Mouse (Mus musculus): ENCODE data around the gene Taar4. TPM values are rescaled to one million over a fixed set of nuclear protein-coding genes. Genes with fewer than 3 reads are reported as not detected.

Taar4 gene
- polyA plus RNA-seq, 1 experiment: not detected

DNA sequence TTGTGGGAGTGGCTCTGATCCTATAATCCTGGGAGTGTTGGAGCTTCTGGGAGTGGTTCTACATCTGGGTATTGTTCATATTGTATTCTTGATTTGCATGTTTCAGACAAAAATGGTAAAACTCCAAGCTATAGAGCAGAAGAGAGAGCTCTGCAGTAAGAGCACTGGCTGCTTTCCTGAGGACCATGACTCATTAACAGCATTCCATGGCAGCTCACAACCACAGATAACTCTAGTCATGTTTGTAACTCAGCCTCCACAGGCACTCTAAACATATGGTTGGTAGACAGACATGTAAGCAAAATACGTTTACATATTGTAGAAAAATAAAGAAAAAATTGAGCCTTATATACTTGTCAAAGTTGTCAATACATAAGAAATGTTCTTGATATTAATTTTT is 46.1 kb downstream of the Taar4 start:
- WGBS: 82% methylated on average over 1 of the region's 1 CpGs
- H3K4me1 ChIP-seq (ENCODE audit: control insufficient read depth, insufficient read depth, insufficient read length): no peaks in the 10 kb centered on the region
- no peaks in the 10 kb centered on the region for H3K36me3 ChIP-seq (ENCODE audit: control insufficient read depth, insufficient read depth, low read length)
- H3K27ac ChIP-seq (ENCODE audit: insufficient read depth, low read length): no peak overlapping the region
- DNase-seq (ENCODE audit: low read depth in 1 of 2, low spot score in 2 of 2): no peak
- H3K4me3 ChIP-seq (ENCODE audit: extremely low read depth, insufficient read depth, insufficient read length): no peak overlapping the region
- no peaks in the 10 kb centered on the region for H3K27me3 ChIP-seq (ENCODE audit: control insufficient read depth, insufficient read depth, low read length)
- TF ChIP-seq CTCF (IDR thresholded peaks at IDR 0.05; ENCODE audit: extremely low read depth, insufficient read depth, insufficient read length, insufficient replicate concordance) (no peak), POLR2A (IDR thresholded peaks at IDR 0.05; ENCODE audit: low read depth, low read length) (no peak)

DNA sequence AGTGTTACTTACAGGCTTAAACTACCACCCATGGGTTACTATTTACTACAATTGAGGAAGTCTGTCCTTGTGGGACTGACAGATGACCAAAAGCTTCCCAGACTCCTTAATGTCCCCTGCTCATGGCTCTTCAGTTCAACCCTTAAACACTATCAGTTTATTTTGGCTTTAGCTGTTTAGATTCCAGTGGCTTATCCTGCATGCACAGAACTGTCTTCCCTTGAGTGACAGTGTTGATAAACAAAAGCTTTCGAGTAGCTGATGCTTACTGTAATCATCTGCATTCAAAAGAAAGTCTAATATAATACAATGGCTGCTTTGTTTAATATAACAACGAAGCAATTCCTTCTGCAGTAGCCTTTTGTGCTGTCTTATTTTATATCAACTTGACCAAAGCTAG is 46.7 kb downstream of the Taar4 start:
- H3K4me1 ChIP-seq (ENCODE audit: control insufficient read depth, insufficient read depth, insufficient read length): no peaks in the 10 kb centered on the region
- H3K36me3 ChIP-seq (ENCODE audit: control insufficient read depth, insufficient read depth, low read length): no peaks in the 10 kb centered on the region
- no peaks in the 10 kb centered on the region for H3K27me3 ChIP-seq (ENCODE audit: control insufficient read depth, insufficient read depth, low read length)
- DNase-seq (ENCODE audit: low read depth in 1 of 2, low spot score in 2 of 2): no peak
- H3K4me3 ChIP-seq (ENCODE audit: extremely low read depth, insufficient read depth, insufficient read length): no peak overlapping the region
- H3K27ac ChIP-seq (ENCODE audit: insufficient read depth, low read length): no peak overlapping the region
- WGBS: 74% methylated on average over 2 of the region's 2 CpGs
- TF ChIP-seq POLR2A (IDR thresholded peaks at IDR 0.05; ENCODE audit: low read depth, low read length) (no peak), CTCF (IDR thresholded peaks at IDR 0.05; ENCODE audit: extremely low read depth, insufficient read depth, insufficient read length, insufficient replicate concordance) (no peak)

DNA sequence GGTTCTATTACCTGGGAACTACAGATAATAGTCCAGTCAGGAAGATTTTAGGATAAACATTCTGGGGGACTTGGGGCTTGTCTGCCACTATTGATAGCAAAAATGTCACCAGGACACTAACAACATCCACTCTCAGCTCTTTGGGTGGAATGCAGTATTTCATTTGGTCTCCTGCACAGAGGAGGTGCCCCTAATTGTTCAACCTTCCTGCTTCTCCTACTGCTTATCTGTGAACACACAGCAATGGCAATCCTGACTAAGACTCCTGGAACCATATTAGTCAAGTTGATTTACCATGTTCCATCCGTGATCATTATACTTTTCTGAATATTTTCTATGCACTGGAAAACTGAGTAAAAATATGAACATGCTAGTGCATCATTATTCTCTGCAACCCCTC is 47.8 kb downstream of the Taar4 start:
- Histone ChIP-seq H3K4me1 (ENCODE audit: control insufficient read depth, insufficient read depth, insufficient read length) (no peaks in the 10 kb centered on the region), H3K36me3 (ENCODE audit: control insufficient read depth, insufficient read depth, low read length) (no peaks in the 10 kb centered on the region), H3K27ac (ENCODE audit: insufficient read depth, low read length) (no peak overlapping the region), H3K27me3 (ENCODE audit: control insufficient read depth, insufficient read depth, low read length) (no peaks in the 10 kb centered on the region), H3K4me3 (ENCODE audit: extremely low read depth, insufficient read depth, insufficient read length) (no peak overlapping the region)
- TF ChIP-seq POLR2A (IDR thresholded peaks at IDR 0.05; ENCODE audit: low read depth, low read length) (no peak), CTCF (IDR thresholded peaks at IDR 0.05; ENCODE audit: extremely low read depth, insufficient read depth, insufficient read length, insufficient replicate concordance) (no peak)
- 78% methylated on average over 1 of the region's 1 CpGs for WGBS
- no peak for DNase-seq (ENCODE audit: low read depth in 1 of 2, low spot score in 2 of 2)

Other genes with a start within 250 kb of the Taar4 start
- 1,677 and 2,344 TPM in 2 replicates for gene Rps12, start 173.2 kb upstream of the Taar4 start, polyA plus RNA-seq (2012; rRNA removed)
- 1.1 TPM in 2 replicates for gene Slc18b1, start 163.5 kb upstream of the Taar4 start, polyA plus RNA-seq (2012; rRNA removed)
- gene Vnn3, start 109.0 kb upstream of the Taar4 start, polyA plus RNA-seq (2012; rRNA removed): 1.8 and 2.2 TPM in 2 replicates
- gene Vnn1, start 65.8 kb upstream of the Taar4 start, polyA plus RNA-seq (2012; rRNA removed): 0.08 and 0.20 TPM in 2 replicates
- not detected in 2 replicates for gene Taar1, start 40.1 kb upstream of the Taar4 start, polyA plus RNA-seq (2012; rRNA removed)
- gene Taar2, start 21.9 kb upstream of the Taar4 start, polyA plus RNA-seq (2012; rRNA removed): not detected in 2 replicates
- gene Taar3, start 10.9 kb upstream of the Taar4 start, polyA plus RNA-seq (2012; rRNA removed): not detected in 2 replicates
- gene Taar5, start 10.2 kb downstream of the Taar4 start, polyA plus RNA-seq (2012; rRNA removed): not detected in 2 replicates
- gene Taar6, start 25.2 kb downstream of the Taar4 start, polyA plus RNA-seq (2012; rRNA removed): not detected in 2 replicates
- not detected in 2 replicates for gene Taar7a, start 33.0 kb downstream of the Taar4 start, polyA plus RNA-seq (2012; rRNA removed)
- not detected in 2 replicates for gene Taar7b, start 39.4 kb downstream of the Taar4 start, polyA plus RNA-seq (2012; rRNA removed)
- gene Taar7d, start 66.7 kb downstream of the Taar4 start, polyA plus RNA-seq (2012; rRNA removed): not detected in 2 replicates
- not detected in 2 replicates for gene Taar7e, start 77.1 kb downstream of the Taar4 start, polyA plus RNA-seq (2012; rRNA removed)
- gene Taar7f, start 89.0 kb downstream of the Taar4 start, polyA plus RNA-seq (2012; rRNA removed): not detected in 2 replicates
- gene Taar8a, start 116.0 kb downstream of the Taar4 start, polyA plus RNA-seq (2012; rRNA removed): not detected in 2 replicates
- 0.20 and 0.75 TPM in 2 replicates for gene Taar8b, start 131.8 kb downstream of the Taar4 start, polyA plus RNA-seq (2012; rRNA removed)
- gene Taar8c, start 141.4 kb downstream of the Taar4 start, polyA plus RNA-seq (2012; rRNA removed): 0.15 and 0.25 TPM in 2 replicates
- 0.07 TPM in 1 of 2 replicates, not detected in the other for gene Taar9, start 149.0 kb downstream of the Taar4 start, polyA plus RNA-seq (2012; rRNA removed)
- 57.6 and 61.7 TPM in 2 replicates for gene Stx7, start 188.8 kb downstream of the Taar4 start, polyA plus RNA-seq (2012; rRNA removed)